Mouse (Mus musculus) erythroblast, embryonic 14.5 days (primary cell): ENCODE data around the gene Defb45. TPM values are rescaled to one million over a fixed set of nuclear protein-coding genes. Genes with fewer than 3 reads are reported as not detected.

Experiments used
- H3K27me3 ChIP-seq: 2 replicates; pipeline ENCODE4 v1.6.1; 2012; ENCODE audit warnings: inconsistent platforms; ENCODE audit not compliant: control insufficient read depth
- H3K36me3 ChIP-seq: 2 replicates; pipeline ENCODE4 v1.6.1; 2012; ENCODE audit warnings: mild to moderate bottlenecking, inconsistent platforms; ENCODE audit not compliant: control insufficient read depth
- H3K4me1 ChIP-seq: 2 replicates; pipeline ENCODE4 v1.6.1; 2012; ENCODE audit warnings: inconsistent platforms; ENCODE audit not compliant: control insufficient read depth
- H3K4me3 ChIP-seq: replicated peaks from 2 replicates; pipeline ENCODE3; 2012; ENCODE audit warnings: moderate library complexity, mild to moderate bottlenecking, inconsistent platforms
- H3K9me3 ChIP-seq: 2 replicates; pipeline ENCODE4 v1.6.1; 2012; ENCODE audit warnings: low read length, inconsistent platforms, mixed read lengths; ENCODE audit not compliant: control insufficient read depth
- GATA1 ChIP-seq: IDR thresholded peaks from 2 replicates; pipeline ENCODE4 v1.6.1; 2012; ENCODE audit warnings: low read length, inconsistent platforms, mixed read lengths
- TAL1 ChIP-seq: IDR thresholded peaks from 3 replicates; pipeline ENCODE4 v1.6.1; 2012; ENCODE audit warnings: low read length, inconsistent platforms, mixed read lengths
- polyA plus RNA-seq: library from polyadenylated mRNA; stranded (reverse); fragments of >175 nt; gene quantifications from 2 replicates; pipeline ENCODE4 v1.2.3, GENCODE M21; 2012

Gene Defb45
- polyA plus RNA-seq, 1 experiment, result not detected

- TF ChIP-seq GATA1 (no peak), TAL1 (no peak)
- H3K27me3 ChIP-seq, result no peaks in the 10 kb centered on the region
- no peaks in the 10 kb centered on the region for H3K4me1 ChIP-seq
- H3K9me3 ChIP-seq, result no peaks in the 10 kb centered on the region
- no peaks in the 10 kb centered on the region for H3K36me3 ChIP-seq
- no peak overlapping the region for H3K4me3 ChIP-seq
Measured at GRCm38 (mm10) chr2:152616470-152616869, 17.3 kb upstream of the Defb45 start.

- Histone ChIP-seq H3K36me3 (no peaks in the 10 kb centered on the region), H3K4me3 (no peak overlapping the region), H3K9me3 (no peaks in the 10 kb centered on the region), H3K27me3 (no peaks in the 10 kb centered on the region), H3K4me1 (no peaks in the 10 kb centered on the region)
- TF ChIP-seq GATA1 (no peak), TAL1 (no peak)
Measured at GRCm38 (mm10) chr2:152615563-152615962, 16.4 kb upstream of the Defb45 start.

- Histone ChIP-seq H3K9me3 (peaks cover 3% of the 10 kb centered on the region), H3K27me3 (no peaks in the 10 kb centered on the region), H3K4me3 (no peak overlapping the region), H3K4me1 (no peaks in the 10 kb centered on the region), H3K36me3 (no peaks in the 10 kb centered on the region)
- TF ChIP-seq GATA1 (no peak), TAL1 (no peak)
Measured at GRCm38 (mm10) chr2:152612193-152612592, 13.0 kb upstream of the Defb45 start.

DNA sequence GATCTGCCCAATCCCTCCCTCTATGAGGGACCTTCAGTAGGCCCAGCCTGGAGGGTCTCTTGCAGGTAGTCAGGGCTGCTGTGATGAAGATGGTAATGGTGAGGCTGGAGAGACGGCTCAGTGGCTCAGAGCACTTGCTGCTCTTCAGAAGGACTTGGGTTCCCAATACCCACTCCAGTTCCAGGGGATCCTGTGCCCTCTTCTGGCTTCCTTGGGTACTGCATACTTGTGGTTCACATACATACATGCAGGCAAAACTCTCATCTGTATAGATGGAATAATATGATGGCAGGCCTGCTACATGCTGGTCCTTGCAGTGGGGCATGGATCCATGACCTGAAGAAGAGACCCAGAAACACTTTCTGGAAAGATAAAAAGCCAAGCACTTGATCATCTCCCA is 9.5 kb upstream of the Defb45 start:
- Histone ChIP-seq H3K9me3 (peaks cover 3% of the 10 kb centered on the region), H3K4me3 (no peak overlapping the region), H3K36me3 (no peaks in the 10 kb centered on the region), H3K4me1 (no peaks in the 10 kb centered on the region), H3K27me3 (no peaks in the 10 kb centered on the region)
- no peak for TF ChIP-seq GATA1
- no peak for TF ChIP-seq TAL1

GRCm38 (mm10) chr2:152607746-152608145 is 8.5 kb upstream of the Defb45 start:
- no peaks in the 10 kb centered on the region for H3K4me1 ChIP-seq
- no peaks in the 10 kb centered on the region for H3K36me3 ChIP-seq
- TF ChIP-seq GATA1 (no peak), TAL1 (no peak)
- H3K9me3 ChIP-seq, result peaks cover 3% of the 10 kb centered on the region
- H3K27me3 ChIP-seq, result no peaks in the 10 kb centered on the region
- H3K4me3 ChIP-seq, result no peak overlapping the region

GRCm38 (mm10) chr2:152604057-152604456 is 4.9 kb upstream of the Defb45 start, which contains the start of gene Defb36:
TSS of gene Defb36 (plus strand) at chr2:152604327.
- Histone ChIP-seq H3K36me3 (no peaks in the 10 kb centered on the region), H3K4me3 (no peak within 1 kb of the TSS), H3K4me1 (no peaks in the 10 kb centered on the region), H3K9me3 (peaks cover 14% of the 10 kb centered on the region), H3K27me3 (no peaks in the 10 kb centered on the region)
- TF ChIP-seq TAL1 (no peak), GATA1 (no peak)

DNA sequence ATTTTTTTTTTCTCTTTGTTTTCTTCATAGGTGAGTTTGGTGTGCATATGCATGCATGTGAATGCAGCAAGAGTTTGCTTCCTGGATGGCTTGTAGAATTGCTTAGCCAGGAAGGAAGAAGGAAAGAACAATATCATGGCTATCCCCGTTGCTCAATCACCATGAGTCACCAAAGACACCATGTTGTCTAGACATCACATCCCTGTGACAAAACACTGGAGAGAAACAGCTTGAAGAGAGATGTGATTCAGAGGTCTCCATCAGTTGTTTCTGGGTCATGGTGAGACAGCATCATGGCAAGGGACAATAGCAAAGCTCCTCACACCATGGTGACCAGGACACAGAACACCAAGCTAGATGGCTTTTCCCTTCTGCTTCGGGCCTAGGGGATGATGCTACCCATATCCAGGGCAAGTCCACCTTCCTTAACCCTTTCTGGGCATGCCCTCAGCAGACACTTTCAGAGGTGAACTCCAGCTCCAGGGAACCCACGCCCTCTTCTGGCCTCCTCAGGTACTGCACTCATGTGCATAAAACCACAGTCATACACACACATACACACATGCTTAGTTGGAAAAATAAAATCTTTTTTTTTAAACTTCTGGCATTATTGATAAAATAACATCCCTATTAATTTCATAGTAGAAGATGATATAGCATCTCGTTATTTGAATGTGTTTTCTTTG is 2.2 kb upstream of the Defb45 start:
- H3K27me3 ChIP-seq, result no peaks in the 10 kb centered on the region
- no peak overlapping the region for H3K4me3 ChIP-seq
- TF ChIP-seq GATA1, result no peak
- H3K9me3 ChIP-seq, result peaks cover 11% of the 10 kb centered on the region
- no peaks in the 10 kb centered on the region for H3K36me3 ChIP-seq
- H3K4me1 ChIP-seq, result no peaks in the 10 kb centered on the region

- Histone ChIP-seq H3K36me3 (no peaks in the 10 kb centered on the region), H3K4me1 (no peaks in the 10 kb centered on the region), H3K4me3 (no peak overlapping the region), H3K9me3 (peaks cover 11% of the 10 kb centered on the region), H3K27me3 (no peaks in the 10 kb centered on the region)
- TF ChIP-seq TAL1 (no peak), GATA1 (no peak)
Measured at GRCm38 (mm10) chr2:152600076-152600475, 877 bp upstream of the Defb45 start.

DNA sequence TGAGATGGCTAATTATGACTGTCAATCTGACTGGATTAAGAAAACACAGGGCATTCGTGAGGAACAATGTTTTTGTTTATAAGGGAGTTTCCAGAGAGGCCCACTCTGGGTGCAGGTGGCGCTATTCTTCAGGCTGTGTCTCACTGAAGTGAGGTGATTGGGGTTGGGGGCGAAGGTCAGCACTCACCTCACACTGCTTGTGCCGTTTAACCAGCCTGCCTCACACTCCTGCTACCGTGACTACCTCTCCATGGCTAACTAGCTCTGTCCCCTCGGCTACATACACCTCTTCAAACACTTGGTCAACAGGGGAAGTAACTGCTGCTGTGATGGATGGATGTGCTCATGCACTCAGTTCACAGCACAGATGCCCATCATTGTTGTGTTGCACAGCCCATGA is 10.2 kb downstream of the Defb45 start:
- Histone ChIP-seq H3K27me3 (no peaks in the 10 kb centered on the region), H3K4me3 (no peak overlapping the region), H3K36me3 (no peaks in the 10 kb centered on the region), H3K9me3 (no peaks in the 10 kb centered on the region), H3K4me1 (no peaks in the 10 kb centered on the region)
- TF ChIP-seq TAL1, result no peak

- Histone ChIP-seq H3K9me3 (no peaks in the 10 kb centered on the region), H3K27me3 (no peaks in the 10 kb centered on the region), H3K4me3 (no peak overlapping the region), H3K4me1 (no peaks in the 10 kb centered on the region), H3K36me3 (no peaks in the 10 kb centered on the region)
- TF ChIP-seq TAL1 (no peak), GATA1 (no peak)
Measured at GRCm38 (mm10) chr2:152588450-152588849, 10.7 kb downstream of the Defb45 start.
